Mouse (Mus musculus): Measurements from ENCODE around the gene Gsdma. TPM values are rescaled to one million over a fixed set of nuclear protein-coding genes. Genes with fewer than 3 reads are reported as not detected.
A peak's percentile ranks its signal among the peaks of the same experiment; 100 is the strongest.
"Not testable (repeated sequence)": the region's sequence is repeated elsewhere in the genome, so short reads cannot be mapped to it uniquely, and the experiment has no call there.

Gsdma gene
- total RNA-seq, 2 experiments from 2014 or later: not detected

DNA sequence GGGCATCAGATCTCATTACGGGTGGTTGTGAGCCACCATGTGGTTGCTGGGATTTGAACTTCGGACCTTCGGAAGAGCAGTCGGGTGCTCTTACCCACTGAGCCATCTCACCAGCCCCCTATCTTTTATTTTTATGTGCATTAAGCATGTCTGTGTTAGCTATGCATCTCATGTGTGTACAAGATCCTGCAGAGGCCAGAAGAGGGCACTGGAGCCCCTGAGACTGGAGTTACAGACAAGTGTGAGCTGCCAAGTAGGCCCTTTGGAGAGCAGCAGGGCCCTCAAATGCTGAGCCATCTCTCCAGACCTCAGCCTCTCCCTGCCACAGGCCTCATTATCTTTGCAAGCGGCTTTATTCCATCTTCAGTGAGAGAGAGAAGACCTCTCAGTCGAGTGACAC, 47.9 kb downstream of the Gsdma start:
- DNase-seq (ENCODE audit: extremely low spot score in 1 of 2, low spot score in 2 of 2); H3K27ac ChIP-seq; H3K4me3 ChIP-seq; intact Hi-C loops (cut with DNase I): not testable (repeated sequence)
- TF ChIP-seq CTCF (IDR thresholded peaks at IDR 0.05): peak; percentile 36

DNA sequence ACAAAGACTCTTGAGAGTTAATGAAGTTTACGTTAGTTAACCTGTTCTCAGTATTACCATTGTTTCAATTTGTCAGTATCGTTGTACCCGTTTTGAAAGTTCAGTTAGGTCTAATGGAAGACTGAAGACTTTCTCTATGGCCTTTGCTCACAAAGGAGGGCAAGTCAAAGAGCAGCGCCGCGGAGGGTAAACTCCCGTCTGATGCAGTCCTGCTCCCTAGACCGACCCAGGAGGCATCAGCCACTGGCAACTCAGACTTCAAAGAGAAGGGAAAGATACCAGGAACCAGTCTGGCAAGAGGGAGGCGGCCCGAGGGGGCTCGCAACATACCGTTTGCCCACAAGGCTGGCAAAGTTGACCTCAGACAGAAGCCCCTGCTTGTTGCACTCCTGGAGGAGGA, 49.6 kb downstream of the Gsdma start:
- intact Hi-C loops (cut with DNase I): no loop called here
- Histone ChIP-seq H3K4me3 (no peak overlapping the region), H3K27ac (no peak overlapping the region)
- no peak for DNase-seq (ENCODE audit: extremely low spot score in 1 of 2, low spot score in 2 of 2)
- TF ChIP-seq CTCF (IDR thresholded peaks at IDR 0.05): no peak

DNA sequence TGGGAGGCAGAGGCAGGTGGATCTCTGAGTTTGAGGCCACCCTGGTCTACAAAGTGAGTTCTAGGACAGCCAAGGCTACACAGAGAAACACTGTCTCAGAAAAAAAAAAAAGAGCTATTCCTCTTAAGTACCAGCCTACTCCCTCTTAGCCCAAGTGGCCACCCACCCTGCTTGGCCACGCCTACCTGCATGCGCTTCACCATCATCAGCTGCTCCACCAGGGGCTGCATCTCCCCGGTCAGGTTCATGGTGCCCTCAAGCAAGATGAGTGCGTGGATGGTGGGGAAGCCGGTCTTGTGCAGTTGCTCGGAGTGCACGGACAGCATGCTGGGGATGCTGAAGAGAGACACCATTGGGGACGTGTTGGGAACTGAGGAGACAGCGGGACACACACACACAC, 51.8 kb downstream of the Gsdma start:
- Histone ChIP-seq H3K4me3 (no peak overlapping the region), H3K27ac (no peak overlapping the region)
- intact Hi-C loops (cut with DNase I): loop anchor here (5.0 kb wide), 1 partner anchor 36 kb away; no protein-coding TSS in a partner anchor
- no peak for DNase-seq (ENCODE audit: extremely low spot score in 1 of 2, low spot score in 2 of 2)
- no peak for TF ChIP-seq CTCF (IDR thresholded peaks at IDR 0.05)

DNA sequence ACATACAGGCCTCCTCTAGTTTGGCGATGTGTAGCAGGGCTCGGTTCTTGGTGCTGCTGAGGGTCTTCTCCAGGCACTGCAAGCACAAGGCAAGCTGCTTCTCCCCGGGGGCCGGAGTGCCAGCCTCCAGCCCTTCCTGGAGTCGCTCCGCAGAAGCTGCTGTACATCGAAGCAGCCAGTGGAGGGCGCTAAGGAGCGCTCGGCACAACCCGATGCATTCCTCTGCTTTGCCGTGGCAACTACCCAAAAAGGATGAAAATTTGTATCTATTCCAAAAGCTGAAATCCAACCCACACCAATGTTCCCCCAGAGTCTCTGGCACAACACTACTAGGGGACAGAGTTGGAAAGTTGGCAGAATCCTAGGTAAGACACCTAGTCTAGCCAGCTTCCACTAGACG, 53.8 kb downstream of the Gsdma start:
- H3K4me3 ChIP-seq: no peak overlapping the region
- peak; percentile 97 for TF ChIP-seq CTCF (IDR thresholded peaks at IDR 0.05)
- intact Hi-C loops (cut with DNase I): loop anchor here (2.0 to 5.0 kb wide), 2 partner anchors 23 to 34 kb away; partner anchors contain the start of gene Thra
- peak; percentile 80 to 89 for DNase-seq (ENCODE audit: extremely low spot score in 1 of 2, low spot score in 2 of 2)
- H3K27ac ChIP-seq: peak overlapping the region; percentile 50

DNA sequence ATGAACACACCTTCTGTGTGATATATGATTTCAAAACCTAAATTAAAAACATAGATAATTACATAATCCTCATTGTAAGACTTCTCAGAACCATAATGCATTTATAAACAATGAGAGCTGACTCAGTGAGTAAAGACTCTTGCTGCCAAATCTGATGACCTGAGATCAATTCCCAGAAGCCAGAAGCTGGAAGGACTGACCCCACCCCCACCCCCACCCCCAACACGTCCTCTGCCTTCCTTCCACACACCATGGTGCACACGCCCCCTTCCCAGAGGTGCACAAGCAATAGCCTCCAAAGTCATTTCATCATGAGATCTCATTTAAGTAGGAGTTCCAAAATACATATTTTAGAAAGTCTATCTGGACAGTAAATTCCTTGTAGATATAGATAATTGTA, 56.6 kb downstream of the Gsdma start:
- DNase-seq (ENCODE audit: extremely low spot score in 1 of 2, low spot score in 2 of 2): no peak
- Histone ChIP-seq H3K4me3 (no peak overlapping the region), H3K27ac (peak overlapping the region; percentile 79)
- intact Hi-C loops (cut with DNase I): no loop called here
- TF ChIP-seq CTCF (IDR thresholded peaks at IDR 0.05): no peak

DNA sequence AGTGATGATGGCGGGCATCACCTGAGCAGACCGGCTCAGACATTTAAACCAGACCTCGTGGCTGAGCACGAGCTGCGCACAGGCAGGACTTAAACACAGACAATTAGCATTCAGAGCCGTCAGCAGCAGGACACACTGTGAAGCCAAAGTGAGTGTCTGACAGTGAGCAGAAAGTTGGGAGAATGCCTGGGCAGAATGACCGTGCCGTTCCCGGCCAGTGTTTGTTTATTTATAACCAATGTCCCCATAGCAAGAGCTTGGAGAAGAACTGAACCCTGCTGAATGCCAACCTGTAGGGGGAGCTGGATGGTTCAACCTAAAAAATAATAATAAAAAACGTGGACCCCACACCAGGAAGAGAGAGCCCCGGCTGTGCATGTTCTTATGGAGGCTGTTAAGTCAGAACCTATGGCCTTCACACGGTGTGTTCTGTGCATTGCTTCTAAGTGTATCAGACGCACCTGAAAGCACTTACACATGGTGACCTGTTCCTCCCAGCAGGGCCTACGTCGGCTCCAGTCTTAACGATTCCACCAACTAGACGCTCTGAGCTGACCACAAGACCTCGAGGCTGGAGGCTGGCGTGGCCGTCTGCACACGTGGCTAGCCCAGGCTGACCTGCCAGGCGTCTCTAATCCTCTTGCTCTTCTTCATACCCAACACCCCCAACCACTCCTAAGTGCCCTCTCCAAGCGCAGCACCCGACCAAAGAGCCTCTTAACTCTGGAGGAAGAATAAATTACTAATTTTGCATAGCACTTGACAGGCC, 57.5 kb downstream of the Gsdma start:
- peak overlapping the region; percentile 79 for H3K27ac ChIP-seq
- no peak overlapping the region for H3K4me3 ChIP-seq
- intact Hi-C loops (cut with DNase I): no loop called here
- no peak for DNase-seq (ENCODE audit: extremely low spot score in 1 of 2, low spot score in 2 of 2)
- peak; percentile 55 for TF ChIP-seq CTCF (IDR thresholded peaks at IDR 0.05)

DNA sequence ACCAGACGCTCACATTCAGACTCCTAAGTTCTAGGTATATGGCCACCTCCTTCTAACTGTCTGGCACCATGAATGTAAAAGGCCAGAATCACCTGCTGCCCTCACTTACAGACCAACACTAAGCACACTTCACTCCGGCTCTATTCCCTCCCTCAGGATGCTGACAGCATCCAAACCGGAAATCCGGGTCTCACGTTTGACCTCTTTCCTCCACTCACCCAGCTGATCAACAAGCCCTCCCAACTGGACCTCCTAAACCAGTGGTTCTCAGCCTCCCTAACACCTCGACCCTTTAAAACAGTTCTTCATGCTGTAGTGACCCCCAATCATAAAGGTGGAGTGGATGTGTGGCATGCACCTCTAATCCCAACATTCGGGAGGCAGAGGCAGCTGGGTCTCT, 58.9 kb downstream of the Gsdma start:
- no peak for TF ChIP-seq CTCF (IDR thresholded peaks at IDR 0.05)
- intact Hi-C loops (cut with DNase I): no loop called here
- Histone ChIP-seq H3K4me3 (no peak overlapping the region), H3K27ac (no peak overlapping the region; the same call in 1 of the 2 replicates)
- no peak for DNase-seq (ENCODE audit: extremely low spot score in 1 of 2, low spot score in 2 of 2)

DNA sequence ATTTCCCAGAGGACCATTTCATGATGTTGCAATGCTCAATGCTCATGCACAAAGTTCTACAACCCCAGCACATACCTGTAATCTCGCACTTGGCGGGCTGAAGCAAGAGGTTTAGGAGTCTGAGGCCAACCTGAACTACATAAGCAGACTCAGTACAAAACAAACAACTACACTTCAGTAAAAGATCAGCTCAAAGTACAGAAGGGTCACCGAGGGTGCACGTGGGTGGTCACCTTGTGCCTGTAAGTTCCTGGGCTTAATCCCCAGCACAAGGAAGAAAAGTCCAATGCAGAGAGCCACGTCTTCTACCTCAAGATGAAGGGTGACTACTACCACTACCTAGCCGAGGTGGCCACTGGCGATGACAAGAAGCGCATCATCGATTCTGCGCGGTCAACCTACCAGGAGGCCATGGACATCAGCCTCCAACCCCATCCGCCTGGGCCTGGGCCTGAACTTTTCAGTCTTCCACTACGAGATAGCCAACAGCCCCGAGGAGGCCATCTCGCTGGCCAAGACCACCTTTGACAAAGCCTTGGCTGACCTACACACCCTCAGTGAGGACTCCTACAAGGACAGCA, 61.9 kb downstream of the Gsdma start:
- DNase-seq (ENCODE audit: extremely low spot score in 1 of 2, low spot score in 2 of 2): no peak
- Histone ChIP-seq H3K4me3 (no peak overlapping the region), H3K27ac (no peak overlapping the region)
- TF ChIP-seq CTCF (IDR thresholded peaks at IDR 0.05): no peak
- intact Hi-C loops (cut with DNase I): no loop called here

Other genes with a start within 250 kb of the Gsdma start
- 100 to 1,000 TPM; 100 to 106 TPM for gene Mien1, start 225.4 kb upstream of the Gsdma start, total RNA-seq (2021)
- 1 to 10 TPM; 2.0 to 2.5 TPM for gene Grb7, start 218.0 kb upstream of the Gsdma start, total RNA-seq (2021)
- gene Ikzf3, start 118.3 kb upstream of the Gsdma start, total RNA-seq (2021): under 1 TPM; 0.11 to 0.33 TPM
- not detected for gene Zpbp2, start 113.3 kb upstream of the Gsdma start, total RNA-seq (2021)
- 10 to 100 TPM; 45.9 to 47.9 TPM for gene Ormdl3, start 77.0 kb upstream of the Gsdma start, total RNA-seq (2021)
- not detected for gene Lrrc3c, start 66.1 kb upstream of the Gsdma start, total RNA-seq (2021)
- gene Gm12355, start 38.7 kb upstream of the Gsdma start, total RNA-seq (2021): 10 to 100 TPM in 1 of 2 experiments, 1 to 10 TPM in 1; 8.8 to 12.1 TPM
- gene Gsdma3, start 38.0 kb upstream of the Gsdma start, total RNA-seq (2021): under 1 TPM; 0.23 to 0.27 TPM
- gene Gsdma2, start 17.6 kb upstream of the Gsdma start, total RNA-seq (2021): not detected
- 100 to 1,000 TPM; 132 TPM for gene Psmd3, start 18.2 kb downstream of the Gsdma start, total RNA-seq (2021)
- gene Csf3, start 36.9 kb downstream of the Gsdma start, total RNA-seq (2021): not detected
- gene Med24, start 65.1 kb downstream of the Gsdma start, total RNA-seq (2021): 100 to 1,000 TPM; 126 to 134 TPM
- gene Thra, start 76.3 kb downstream of the Gsdma start, total RNA-seq (2021): 100 to 1,000 TPM; 730 to 768 TPM
- gene Nr1d1, start 111.0 kb downstream of the Gsdma start, total RNA-seq (2021): 100 to 1,000 TPM in 1 of 2 experiments, 10 to 100 TPM in 1; 91.9 to 153 TPM
- 100 to 1,000 TPM; 178 to 192 TPM for gene Msl1, start 131.2 kb downstream of the Gsdma start, total RNA-seq (2021)
- 10 to 100 TPM; 53.0 to 57.6 TPM for gene Casc3, start 140.6 kb downstream of the Gsdma start, total RNA-seq (2021)
- gene Rapgefl1, start 172.4 kb downstream of the Gsdma start, total RNA-seq (2021): 100 to 1,000 TPM; 144 to 153 TPM
- 10 to 100 TPM; 72.7 to 73.9 TPM for gene Wipf2, start 199.3 kb downstream of the Gsdma start, total RNA-seq (2021)
- gene Cdc6, start 243.4 kb downstream of the Gsdma start, total RNA-seq (2021): under 1 TPM; 0.35 to 0.36 TPM

Measured in left cerebral cortex, adult 2 months (tissue).